Mouse (Mus musculus) gastrocnemius, postnatal 14 days (tissue): ENCODE results near the gene Ntm. TPM values are rescaled to one million over a fixed set of nuclear protein-coding genes. Genes with fewer than 3 reads are reported as not detected.

Source experiments
- DNase-seq: peaks from one replicate; pipeline ENCODE4 v3.0.0; 2021; ENCODE audit warnings: mixed read lengths
- intact Hi-C: fragments of 180-260 bp; cut with DNase I; formaldehyde crosslinking; loops from one replicate; pipeline ENCODE4 v1.15.1; 2025; ENCODE audit warnings: low total_unique reads
- total RNA-seq, 2 experiments: library from RNA; stranded (reverse); gene quantifications; 2 replicates each; pipeline ENCODE4 v1.2.3; 2021

Ntm gene
- total RNA-seq, 2 experiments from 2014 or later, result 2.6 to 3.0 TPM

GRCm38 (mm10) chr9:29315842-29316241 is 647.1 kb downstream of the Ntm start:
- DNase-seq, result no peak
- intact Hi-C loops, result no loop called here

GRCm38 (mm10) chr9:29306961-29307360 is 656.0 kb downstream of the Ntm start:
- no peak for DNase-seq
- intact Hi-C loops, result no loop called here

DNA sequence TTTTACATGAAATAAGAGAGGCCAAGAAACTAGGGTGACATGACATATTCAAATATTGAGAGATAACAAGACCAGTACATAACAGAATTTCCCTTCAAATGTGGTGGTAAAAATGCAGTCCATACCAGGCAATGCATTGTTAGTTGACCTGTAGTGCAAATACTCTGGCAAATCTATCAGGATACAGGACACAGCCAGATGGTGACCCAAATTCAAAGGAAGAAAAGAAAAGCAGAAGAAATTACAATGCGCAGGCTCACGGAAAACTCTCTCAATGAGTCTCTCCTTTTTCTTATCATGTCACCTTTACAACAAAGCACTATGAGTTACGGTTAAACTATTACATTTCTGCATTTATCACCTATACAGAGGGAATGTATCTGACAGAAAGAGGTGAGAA is 664.6 kb downstream of the Ntm start:
- intact Hi-C loops, result no loop called here
- no peak for DNase-seq

- no peak for DNase-seq
- intact Hi-C loops, result no loop called here
Observed at GRCm38 (mm10) chr9:29296752-29297151, 666.2 kb downstream of the Ntm start.

DNA sequence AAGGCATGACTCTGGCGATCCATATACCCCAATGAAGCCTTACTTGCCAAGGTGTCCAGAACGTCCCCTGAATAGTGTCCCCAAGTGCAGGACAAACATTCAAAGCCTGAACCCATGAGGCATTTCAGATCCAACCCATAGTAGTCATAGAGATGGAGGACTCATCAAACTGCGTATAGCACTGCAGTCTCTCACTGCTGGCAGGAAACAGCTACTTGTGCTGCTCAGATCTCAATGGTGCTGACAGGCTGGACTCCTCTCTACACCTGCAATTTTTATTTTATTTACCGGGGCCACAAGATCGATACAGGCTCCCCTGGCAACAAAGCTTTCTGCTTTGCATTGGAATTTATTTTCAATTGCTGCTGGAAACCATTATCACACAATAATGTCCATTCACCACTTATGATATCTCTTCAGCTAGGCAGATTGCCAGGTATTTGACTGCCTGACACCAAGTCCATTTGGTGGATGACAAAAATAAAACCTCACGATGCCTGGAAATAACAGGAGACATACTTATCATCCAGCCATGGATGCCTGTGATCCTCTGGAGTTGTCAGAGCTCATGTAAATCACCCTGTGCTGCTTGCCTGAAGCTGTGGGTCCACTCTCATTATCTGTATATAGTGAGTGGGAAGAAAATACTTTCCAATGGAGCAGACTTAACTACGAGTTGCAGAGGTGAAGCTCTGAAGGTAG is 674.8 kb downstream of the Ntm start:
- intact Hi-C loops, result no loop called here

DNA sequence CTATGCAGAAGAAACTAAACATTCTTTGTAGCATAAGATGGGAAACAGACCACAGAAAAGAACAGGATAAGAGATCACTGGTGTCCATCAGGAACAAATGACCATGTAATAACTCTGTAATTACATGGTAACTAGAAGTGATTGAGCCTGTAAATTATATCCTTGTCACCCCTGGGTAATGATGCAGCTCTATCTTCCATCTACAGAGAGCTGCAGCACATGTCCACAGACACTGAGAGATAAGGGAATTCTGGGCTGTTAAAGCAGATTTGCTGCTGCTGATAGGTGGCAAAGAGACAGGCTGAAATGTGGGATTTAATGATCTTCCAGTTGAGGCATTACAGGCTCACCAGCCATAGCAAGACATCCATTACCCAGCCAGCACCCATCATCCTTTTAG is 677.8 kb downstream of the Ntm start:
- no peak for DNase-seq
- intact Hi-C loops, result no loop called here

More for the DNA sequence above, 674.8 kb downstream of the Ntm start:
- no peak for DNase-seq

GRCm38 (mm10) chr9:29272861-29273260 is 690.1 kb downstream of the Ntm start:
- intact Hi-C loops, result no loop called here
- DNase-seq, result no peak

DNA sequence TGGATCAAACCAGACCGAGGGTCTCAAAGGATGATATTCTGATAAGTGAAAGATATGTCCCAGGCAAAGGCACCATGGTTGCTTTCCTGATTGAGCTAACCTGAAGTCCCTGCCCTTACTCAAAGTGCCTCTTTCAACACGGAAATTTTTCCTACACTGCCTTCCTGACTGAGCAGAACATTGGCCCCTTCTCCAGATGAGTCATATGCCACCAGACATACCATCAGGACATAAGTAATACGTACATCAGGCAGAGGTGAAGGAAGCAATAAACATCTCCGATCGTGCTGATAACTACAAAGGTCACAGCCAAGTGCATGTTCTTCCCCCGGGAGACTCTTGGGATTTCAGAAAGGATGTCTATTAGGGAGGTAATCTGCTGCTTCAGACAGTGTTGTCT is 693.0 kb downstream of the Ntm start:
- no peak for DNase-seq
- intact Hi-C loops, result no loop called here

DNA sequence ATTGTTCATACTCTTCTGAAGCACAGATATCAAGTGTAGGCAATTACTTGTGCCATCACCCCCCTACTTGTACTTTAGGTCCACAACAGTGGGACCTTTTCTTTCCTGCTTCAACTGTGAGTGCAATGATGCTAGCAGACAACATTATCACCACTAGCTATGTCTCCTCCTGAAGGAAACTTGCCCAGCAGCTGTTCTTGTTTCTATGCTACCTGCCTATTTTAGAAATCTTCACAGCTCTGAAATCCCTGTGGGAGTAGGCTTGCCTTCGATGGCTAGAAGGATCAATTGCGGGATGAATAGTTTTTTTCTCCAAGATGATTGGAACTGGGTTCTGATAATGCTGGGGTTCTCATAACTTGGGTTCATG is 693.7 kb downstream of the Ntm start:
- intact Hi-C loops, result no loop called here
- DNase-seq, result no peak

DNA sequence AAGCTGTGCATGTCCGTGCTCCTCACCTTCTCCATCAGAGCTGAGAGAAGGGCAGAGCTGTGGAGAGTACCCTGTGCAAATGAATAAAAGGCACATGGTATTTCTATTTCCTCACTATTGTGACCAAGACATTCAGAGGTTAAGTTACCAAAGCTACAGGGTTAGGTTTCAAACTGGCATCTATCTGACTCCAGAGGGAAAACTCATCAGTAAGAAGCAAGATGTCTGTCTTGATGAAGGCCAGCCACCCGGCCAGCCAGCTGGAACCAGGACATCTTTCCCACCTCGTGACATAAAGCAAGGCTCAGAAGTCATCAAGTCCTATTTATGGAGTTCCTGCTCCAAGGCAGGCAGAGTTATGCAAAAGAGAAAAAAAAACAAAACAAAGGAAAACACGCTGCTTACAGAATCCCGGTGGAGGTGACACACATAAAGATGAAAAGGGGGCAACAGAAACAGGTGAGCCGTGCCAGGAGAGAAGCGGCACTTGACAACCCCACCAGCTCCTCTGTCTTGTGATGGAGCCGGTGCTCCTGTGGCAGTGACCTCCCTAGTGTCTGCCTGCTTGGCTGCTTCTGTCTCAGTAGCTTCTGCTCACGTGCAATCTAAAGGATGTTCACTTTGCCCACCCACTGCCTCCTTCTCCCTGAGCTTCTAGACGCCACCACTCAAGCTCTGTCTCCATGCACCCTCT is 694.2 kb downstream of the Ntm start:
- intact Hi-C loops, result no loop called here
- no peak for DNase-seq

GRCm38 (mm10) chr9:29267663-29268062 is 695.3 kb downstream of the Ntm start:
- no peak for DNase-seq
- intact Hi-C loops, result no loop called here

DNA sequence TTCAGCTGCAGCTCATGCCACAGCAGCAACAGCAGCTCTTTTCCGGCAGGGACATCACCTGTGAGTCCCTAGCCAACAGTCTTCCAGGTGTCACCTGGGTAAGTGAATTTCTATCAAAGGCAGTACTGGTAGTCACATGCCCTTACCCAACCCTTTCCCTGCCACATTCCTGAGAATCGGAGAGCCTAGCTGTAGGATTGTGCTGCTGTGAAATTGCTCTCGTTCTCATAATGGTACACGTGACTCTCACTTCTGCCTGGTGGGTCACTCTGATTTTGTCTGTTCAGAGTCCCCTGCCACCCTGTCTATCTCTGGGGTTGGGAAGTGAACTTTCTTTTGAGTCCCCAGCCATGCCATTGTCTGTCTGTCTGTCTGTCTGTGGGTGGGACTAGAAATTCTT is 697.8 kb downstream of the Ntm start:
- intact Hi-C loops, result no loop called here
- DNase-seq, result no peak

DNA sequence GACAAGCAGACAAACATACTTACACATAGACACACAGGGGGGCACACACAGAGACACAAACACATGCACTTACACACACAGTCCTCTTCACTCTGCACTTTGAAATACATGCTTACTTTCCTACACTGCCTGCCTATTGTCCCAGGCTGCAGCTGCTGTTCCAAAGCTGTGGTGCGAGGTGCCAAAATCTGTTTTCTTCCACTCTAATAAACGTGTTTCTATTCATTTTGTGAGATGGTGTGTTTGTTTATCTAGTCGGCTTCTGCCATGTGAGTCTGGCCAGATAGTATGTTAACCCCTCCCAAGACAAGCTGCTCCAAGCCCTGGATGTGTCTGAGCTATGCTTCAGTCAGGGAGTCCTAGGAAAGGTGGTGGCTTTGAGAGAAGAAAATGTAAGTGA is 700.1 kb downstream of the Ntm start:
- no peak for DNase-seq
- intact Hi-C loops, result no loop called here

DNA sequence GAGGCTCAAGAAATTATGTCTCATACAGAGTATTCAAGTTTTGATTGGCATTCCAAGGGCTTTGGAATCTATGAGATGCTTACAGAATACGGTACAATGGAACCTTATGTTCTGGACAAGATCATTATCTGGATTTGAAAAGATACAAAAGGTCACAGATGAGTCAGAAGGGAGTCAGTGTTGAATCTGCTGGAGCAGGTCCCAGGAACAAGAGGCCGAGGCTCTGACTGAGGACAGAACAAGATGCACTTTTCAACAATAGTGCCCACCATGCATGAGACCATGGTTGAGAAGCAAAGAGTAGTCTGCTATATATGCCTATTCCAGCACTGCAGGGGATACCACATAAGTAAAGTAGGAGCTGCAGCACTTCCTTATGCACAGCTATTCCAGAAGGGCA is 710.1 kb downstream of the Ntm start:
- intact Hi-C loops, result no loop called here
- no peak for DNase-seq

GRCm38 (mm10) chr9:29250813-29251212 is 712.1 kb downstream of the Ntm start:
- intact Hi-C loops, result no loop called here
- DNase-seq, result no peak

GRCm38 (mm10) chr9:29247812-29248211 is 715.1 kb downstream of the Ntm start:
- intact Hi-C loops, result no loop called here
- no peak for DNase-seq

DNA sequence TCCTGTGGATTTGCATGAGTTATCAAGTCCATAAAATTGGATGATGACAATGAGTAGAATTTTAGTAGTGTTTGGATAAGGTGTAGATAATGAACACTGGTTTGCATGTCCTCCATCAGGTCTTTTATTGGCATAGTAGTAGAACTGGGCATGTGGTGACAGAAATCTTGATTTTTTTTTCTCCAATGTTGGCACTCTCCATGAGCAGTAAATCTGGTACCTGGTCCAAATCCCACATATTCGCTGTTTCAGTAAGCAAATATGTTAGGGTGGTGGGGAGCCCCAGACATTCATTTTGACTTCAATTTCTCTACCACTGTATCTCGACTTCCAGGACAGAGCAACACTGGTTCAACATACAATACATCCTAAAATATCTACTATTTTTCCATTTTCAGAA is 718.9 kb downstream of the Ntm start:
- no peak for DNase-seq

DNA sequence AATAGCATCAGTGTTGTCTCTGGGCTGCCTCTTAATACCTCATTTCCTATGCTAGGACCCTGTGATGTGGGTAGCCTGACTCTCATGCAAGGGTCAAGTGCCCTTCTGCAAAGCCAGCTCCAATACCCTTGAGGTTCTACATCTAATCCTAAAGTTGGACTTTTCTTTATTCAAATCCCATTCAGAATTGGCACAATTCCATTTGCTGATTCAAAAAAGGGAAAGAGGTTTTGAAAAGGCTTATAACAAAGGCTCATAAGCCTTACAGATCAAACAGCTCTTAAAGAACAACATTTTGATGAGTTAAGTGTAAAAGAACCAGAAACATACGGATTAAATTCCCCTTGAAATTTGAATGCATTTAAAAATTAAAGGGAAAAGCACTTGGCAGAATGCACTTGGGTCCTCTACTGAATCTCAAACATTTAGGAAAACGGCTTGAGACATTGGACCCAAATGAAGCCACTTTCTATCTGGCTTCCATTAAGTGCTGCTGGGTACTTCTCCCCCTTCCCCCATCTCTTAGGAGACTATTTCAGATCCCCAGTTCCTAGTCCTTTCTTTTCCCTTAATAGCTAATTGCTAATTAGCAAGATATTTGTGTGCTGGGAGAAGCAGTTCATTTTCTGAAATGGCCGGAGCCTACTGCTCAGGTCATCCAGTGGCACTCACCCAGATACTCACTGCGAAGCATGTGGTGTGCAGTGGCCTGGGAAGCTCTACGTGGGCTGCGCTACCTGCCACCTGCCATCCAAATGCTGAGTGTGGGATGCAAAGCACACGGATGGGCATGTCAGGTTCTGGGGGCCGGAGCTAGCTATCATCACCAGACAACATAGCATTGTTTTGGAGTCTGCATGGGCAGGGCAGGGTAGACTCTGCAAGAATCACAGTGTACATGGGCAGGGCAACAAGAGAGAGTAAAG is 720.2 kb downstream of the Ntm start:
- no peak for DNase-seq
- intact Hi-C loops, result no loop called here

More for the DNA sequence above, 718.9 kb downstream of the Ntm start:
- intact Hi-C loops, result no loop called here

GRCm38 (mm10) chr9:29240797-29241196 is 722.1 kb downstream of the Ntm start:
- DNase-seq, result no peak
- intact Hi-C loops, result no loop called here

DNA sequence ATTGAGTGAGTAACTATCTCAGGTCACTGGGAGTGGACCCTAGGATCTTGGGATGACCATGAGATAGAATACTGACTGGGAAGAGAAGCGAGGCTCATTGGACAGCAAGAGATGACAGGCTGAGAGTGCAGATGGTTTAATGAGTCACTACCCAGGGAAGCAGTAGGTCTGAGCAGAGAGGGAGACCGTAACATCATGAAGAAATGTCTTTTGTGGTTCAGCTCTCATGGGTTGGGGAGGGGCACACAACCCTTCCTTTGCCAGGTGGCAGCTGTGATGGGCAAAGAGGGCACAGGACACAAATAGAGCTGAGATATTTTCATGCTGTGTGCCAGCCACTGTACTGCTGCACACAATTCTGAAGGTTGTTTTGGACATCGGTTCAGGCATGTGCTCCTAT is 724.0 kb downstream of the Ntm start:
- no peak for DNase-seq
- intact Hi-C loops, result no loop called here
